Mouse (Mus musculus) heart, embryonic 15.5 days (tissue): ENCODE results near the gene Kifc1. TPM values are rescaled to one million over a fixed set of nuclear protein-coding genes. Genes with fewer than 3 reads are reported as not detected.

ENCODE experiments used
- ATAC-seq: fragments of 200-750 bp; cut with Nextera tagmentation; replicated peaks from 2 replicates; pipeline ENCODE4 v1.8.0; 2017; ENCODE audit warnings: low read depth, moderate TSS enrichment; ENCODE audit not compliant: insufficient number of reproducible peaks, insufficient read depth, low FRiP score
- H3K27ac ChIP-seq: fragments of 300-500 bp; sonication (generic); 2 replicates; pipeline ENCODE4 v1.5.1; 2015; ENCODE audit warnings: mild to moderate bottlenecking, inconsistent platforms
- H3K27me3 ChIP-seq: fragments of 300-500 bp; sonication (generic); 2 replicates; pipeline ENCODE4 v1.6.1; 2015; ENCODE audit warnings: inconsistent platforms
- H3K36me3 ChIP-seq: fragments of 300-500 bp; sonication (generic); 2 replicates; pipeline ENCODE4 v1.6.1; 2015; ENCODE audit warnings: mild to moderate bottlenecking, inconsistent platforms
- H3K4me1 ChIP-seq: fragments of 300-500 bp; sonication (generic); replicated peaks from 2 replicates; pipeline ENCODE4 v1.6.1; 2015; ENCODE audit warnings: inconsistent platforms
- H3K4me2 ChIP-seq: fragments of 300-500 bp; sonication (generic); 2 replicates; pipeline ENCODE4 v1.6.1; 2015; ENCODE audit warnings: inconsistent platforms, mild to moderate bottlenecking, moderate library complexity
- H3K4me3 ChIP-seq: fragments of 300-500 bp; sonication (generic); 2 replicates; pipeline ENCODE4 v1.5.1; 2015; ENCODE audit warnings: mild to moderate bottlenecking, inconsistent platforms
- H3K9ac ChIP-seq: fragments of 300-500 bp; sonication (generic); 2 replicates; pipeline ENCODE4 v1.6.1; 2015; ENCODE audit warnings: mild to moderate bottlenecking, inconsistent platforms
- H3K9me3 ChIP-seq: fragments of 300-500 bp; sonication (generic); replicated peaks from 2 replicates; pipeline ENCODE4 v1.6.1; 2016; ENCODE audit warnings: inconsistent platforms
- WGBS: fragments of 180-500 bp; shearing (Covaris S2); methylation state at CpG from one replicate; pipeline ENCODE4 v1.1.7; 2015; ENCODE audit warnings: mixed read lengths; 5-methylcytosine and 5-hydroxymethylcytosine counted together
- polyA plus RNA-seq: library from polyadenylated mRNA; unstranded; fragments of >200 nt; fragmentation: Nextera tagmentation; extraction: Ambion mirVana; gene quantifications from 2 replicates; pipeline ENCODE4 v1.2.1, GENCODE M21; 2015

Gene Kifc1
- 5.3 and 7.3 TPM in 2 replicates for polyA plus RNA-seq

GRCm38 (mm10) chr17:33890533-33891059 is at the start of gene Kifc1:
Kifc1 (minus strand) TSS chr17:33890661.
- Histone ChIP-seq H3K36me3 (peaks cover 4% of the 10 kb centered on the region; the same call in 1 of the 2 replicates), H3K9ac (peak within 1 kb of the TSS; percentile 66), H3K27me3 (no peaks in the 10 kb centered on the region), H3K4me1 (peaks cover 16% of the 10 kb centered on the region), H3K27ac (peak within 1 kb of the TSS; percentile 58), H3K4me2 (peak within 1 kb of the TSS; percentile 72), H3K9me3 (no peaks in the 10 kb centered on the region), H3K4me3 (peak within 1 kb of the TSS; percentile 72)
- peak; percentile 99 for ATAC-seq
- under 1% methylated on average over 49 of the region's 49 CpGs for WGBS

GRCm38 (mm10) chr17:33938783-33939182 is 48.3 kb upstream of the Kifc1 start:
- no peaks in the 10 kb centered on the region for H3K9me3 ChIP-seq
- peaks cover 18% of the 10 kb centered on the region for H3K4me1 ChIP-seq
- H3K36me3 ChIP-seq, result peaks cover 23% of the 10 kb centered on the region; the same call in 1 of the 2 replicates
- H3K4me2 ChIP-seq, result peak overlapping the region; percentile 82; the same call in 1 of the 2 replicates
- no peak overlapping the region for H3K9ac ChIP-seq
- H3K4me3 ChIP-seq, result peak overlapping the region; percentile 91
- H3K27me3 ChIP-seq, result no peaks in the 10 kb centered on the region
- H3K27ac ChIP-seq, result no peak overlapping the region
- ATAC-seq, result no peak
- WGBS, result 75% methylated on average over 11 of the region's 11 CpGs

- no peak overlapping the region for H3K9ac ChIP-seq
- ATAC-seq, result no peak
- peaks cover 18% of the 10 kb centered on the region for H3K4me1 ChIP-seq
- no peaks in the 10 kb centered on the region for H3K27me3 ChIP-seq
- H3K4me2 ChIP-seq, result no peak overlapping the region
- H3K27ac ChIP-seq, result no peak overlapping the region
- H3K4me3 ChIP-seq, result no peak overlapping the region
- peaks cover 39% of the 10 kb centered on the region; the same call in 1 of the 2 replicates for H3K36me3 ChIP-seq
- no peaks in the 10 kb centered on the region for H3K9me3 ChIP-seq
- WGBS, result 81% methylated on average over 15 of the region's 15 CpGs
Observed at GRCm38 (mm10) chr17:33936993-33937392, 46.5 kb upstream of the Kifc1 start.

GRCm38 (mm10) chr17:33935422-33936055 is 45.1 kb upstream of the Kifc1 start:
- Histone ChIP-seq H3K9me3 (no peaks in the 10 kb centered on the region), H3K9ac (no peak overlapping the region), H3K27me3 (no peaks in the 10 kb centered on the region), H3K4me1 (peaks cover 20% of the 10 kb centered on the region), H3K36me3 (peaks cover 40% of the 10 kb centered on the region; the same call in 1 of the 2 replicates), H3K4me3 (no peak overlapping the region), H3K4me2 (no peak overlapping the region), H3K27ac (no peak overlapping the region)
- WGBS, result 88% methylated on average over 21 of the region's 21 CpGs
- ATAC-seq, result no peak

GRCm38 (mm10) chr17:33932970-33933369 is 42.5 kb upstream of the Kifc1 start:
- Histone ChIP-seq H3K27ac (no peak overlapping the region), H3K4me2 (no peak overlapping the region), H3K4me1 (peaks cover 22% of the 10 kb centered on the region), H3K27me3 (no peaks in the 10 kb centered on the region), H3K9me3 (no peaks in the 10 kb centered on the region), H3K36me3 (peaks cover 40% of the 10 kb centered on the region; the same call in 1 of the 2 replicates), H3K4me3 (no peak overlapping the region), H3K9ac (no peak overlapping the region)
- ATAC-seq, result no peak
- WGBS, result 91% methylated on average over 15 of the region's 15 CpGs

- H3K4me2 ChIP-seq, result no peak overlapping the region
- no peak overlapping the region for H3K9ac ChIP-seq
- H3K4me1 ChIP-seq, result peaks cover 26% of the 10 kb centered on the region
- ATAC-seq, result no peak
- WGBS, result 81% methylated on average over 14 of the region's 14 CpGs
- no peaks in the 10 kb centered on the region for H3K9me3 ChIP-seq
- H3K4me3 ChIP-seq, result no peak overlapping the region
- H3K27me3 ChIP-seq, result no peaks in the 10 kb centered on the region
- H3K27ac ChIP-seq, result no peak overlapping the region
- H3K36me3 ChIP-seq, result peaks cover 37% of the 10 kb centered on the region; the same call in 1 of the 2 replicates
Observed at GRCm38 (mm10) chr17:33932448-33932847, 42.0 kb upstream of the Kifc1 start.

GRCm38 (mm10) chr17:33931947-33932346 is 41.5 kb upstream of the Kifc1 start:
- no peak overlapping the region for H3K27ac ChIP-seq
- WGBS, result 89% methylated on average over 11 of the region's 11 CpGs

GRCm38 (mm10) chr17:33931159-33931866 is 40.9 kb upstream of the Kifc1 start:
- ATAC-seq, result no peak
- Histone ChIP-seq H3K27ac (no peak overlapping the region), H3K4me1 (peaks cover 26% of the 10 kb centered on the region), H3K27me3 (no peaks in the 10 kb centered on the region), H3K4me2 (peak overlapping the region; percentile 87), H3K9ac (peak overlapping the region; percentile 87; the same call in 1 of the 2 replicates), H3K36me3 (peaks cover 31% of the 10 kb centered on the region), H3K9me3 (no peaks in the 10 kb centered on the region), H3K4me3 (peak overlapping the region; percentile 77)
- WGBS, result 48% methylated on average over 18 of the region's 18 CpGs

More at GRCm38 (mm10) chr17:33931947-33932346, 41.5 kb upstream of the Kifc1 start:
- no peaks in the 10 kb centered on the region for H3K9me3 ChIP-seq
- no peaks in the 10 kb centered on the region for H3K27me3 ChIP-seq
- H3K36me3 ChIP-seq, result peaks cover 32% of the 10 kb centered on the region; the same call in 1 of the 2 replicates
- no peak overlapping the region for H3K9ac ChIP-seq
- H3K4me2 ChIP-seq, result peak overlapping the region; percentile 87; the same call in 1 of the 2 replicates
- no peak for ATAC-seq
- peaks cover 26% of the 10 kb centered on the region for H3K4me1 ChIP-seq
- H3K4me3 ChIP-seq, result 0 out of 2 replicates have a peak overlapping the region, but pooled peaks have one; percentile 77

GRCm38 (mm10) chr17:33930280-33931158 is 40.1 kb upstream of the Kifc1 start:
- under 1% methylated on average over 44 of the region's 45 CpGs for WGBS
- peaks cover 26% of the 10 kb centered on the region for H3K4me1 ChIP-seq
- peak overlapping the region; percentile 99 for H3K27ac ChIP-seq

GRCm38 (mm10) chr17:33929371-33930279 is 39.2 kb upstream of the Kifc1 start, which contains the start of gene Rgl2:
Rgl2 (plus strand) TSS chr17:33929543.
- peak within 1 kb of the TSS; percentile 77 for H3K4me3 ChIP-seq
- peak within 1 kb of the TSS; percentile 99 for H3K27ac ChIP-seq
- ATAC-seq, result peak; percentile 85
- peak within 1 kb of the TSS; percentile 87 for H3K9ac ChIP-seq
- peaks cover 26% of the 10 kb centered on the region for H3K4me1 ChIP-seq
- H3K9me3 ChIP-seq, result no peaks in the 10 kb centered on the region
- peak within 1 kb of the TSS; percentile 87 for H3K4me2 ChIP-seq
- H3K36me3 ChIP-seq, result peaks cover 28% of the 10 kb centered on the region
- under 1% methylated on average over 73 of the region's 80 CpGs for WGBS
- H3K27me3 ChIP-seq, result no peaks in the 10 kb centered on the region

More at GRCm38 (mm10) chr17:33930280-33931158, 40.1 kb upstream of the Kifc1 start:
- no peak for ATAC-seq
- no peaks in the 10 kb centered on the region for H3K9me3 ChIP-seq
- H3K9ac ChIP-seq, result peak overlapping the region; percentile 87
- H3K4me2 ChIP-seq, result peak overlapping the region; percentile 87
- H3K36me3 ChIP-seq, result peaks cover 29% of the 10 kb centered on the region
- H3K27me3 ChIP-seq, result no peaks in the 10 kb centered on the region
- H3K4me3 ChIP-seq, result peak overlapping the region; percentile 77
